Mouse (Mus musculus) gastrocnemius, postnatal 14 days (tissue): ENCODE data around the gene Rfx7. TPM values are rescaled to one million over a fixed set of nuclear protein-coding genes. Genes with fewer than 3 reads are reported as not detected.

Source experiments
- DNase-seq: peaks from one replicate; pipeline ENCODE4 v3.0.0; 2021; ENCODE audit warnings: mixed read lengths
- intact Hi-C: fragments of 180-260 bp; cut with DNase I; formaldehyde crosslinking; loops from one replicate; pipeline ENCODE4 v1.15.1; 2025; ENCODE audit warnings: low total_unique reads
- long read RNA-seq, 2 experiments: library from polyadenylated mRNA; stranded (forward); transcript quantifications; one replicate each; pipeline ENCODE4 v2.0.0; 2021
- total RNA-seq, 2 experiments: library from RNA; stranded (reverse); gene quantifications; 2 replicates each; pipeline ENCODE4 v1.2.3; 2021

The Rfx7 gene
- total RNA-seq = 10 to 100 TPM; 22.1 to 23.7 TPM
- long read RNA-seq, experiment 1, partial matches to known transcripts = 0 of 8 reads
- long read RNA-seq, experiment 1, other reads (novel, unspliced or antisense) = 3 of 8 reads
- long read RNA-seq, experiment 2, full-length matches to known transcripts = 5 of 8 reads
- long read RNA-seq, experiment 2, partial matches to known transcripts = 0 of 8 reads
- long read RNA-seq, experiment 2, other reads (novel, unspliced or antisense) = 3 of 8 reads

DNA sequence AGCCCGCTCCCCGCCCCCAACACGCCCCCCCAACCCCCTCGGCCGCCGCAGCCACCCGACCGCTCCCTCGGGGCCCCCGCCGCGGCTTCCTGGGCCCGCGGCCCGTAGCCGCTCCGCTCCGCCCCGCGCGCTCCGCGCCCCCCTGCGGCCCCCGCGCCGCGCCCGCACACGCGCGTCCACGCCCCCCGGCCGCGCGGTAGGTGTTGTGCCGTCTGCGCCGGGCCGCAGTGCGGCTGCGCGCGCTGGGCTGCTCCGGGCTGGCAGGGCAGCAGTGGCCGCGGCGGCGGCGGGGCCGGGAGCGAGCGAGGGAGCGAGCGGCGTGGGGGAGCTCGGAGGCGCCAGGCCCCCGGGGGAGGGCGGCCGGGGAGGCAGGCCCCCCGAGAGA is at the start of gene Rfx7:
TSS of gene Rfx7 (plus strand) at position 245 of the 385 bp plus-strand sequence.
- intact Hi-C loops = no loop called here
- peak; percentile 77 for DNase-seq

DNA sequence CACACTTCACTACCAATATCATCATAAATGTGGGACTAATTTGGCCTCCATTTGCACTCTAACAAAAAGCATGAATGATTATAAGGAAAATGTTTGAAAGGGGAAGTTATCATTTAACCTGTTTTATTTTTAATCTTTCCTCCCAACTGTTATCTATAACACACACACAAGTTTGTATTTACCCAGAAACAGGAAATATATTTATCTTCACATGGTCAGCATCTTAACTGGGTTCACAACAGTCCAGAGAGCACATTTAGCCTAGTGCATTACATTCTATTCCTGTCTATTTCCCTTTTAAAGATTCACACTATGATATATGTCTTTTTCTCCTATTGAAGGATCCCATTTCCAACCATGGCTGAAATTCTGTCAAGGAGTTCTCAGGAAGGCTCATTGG is 43.5 kb upstream of the Rfx7 start:
- no peak for DNase-seq
- intact Hi-C loops = no loop called here

DNA sequence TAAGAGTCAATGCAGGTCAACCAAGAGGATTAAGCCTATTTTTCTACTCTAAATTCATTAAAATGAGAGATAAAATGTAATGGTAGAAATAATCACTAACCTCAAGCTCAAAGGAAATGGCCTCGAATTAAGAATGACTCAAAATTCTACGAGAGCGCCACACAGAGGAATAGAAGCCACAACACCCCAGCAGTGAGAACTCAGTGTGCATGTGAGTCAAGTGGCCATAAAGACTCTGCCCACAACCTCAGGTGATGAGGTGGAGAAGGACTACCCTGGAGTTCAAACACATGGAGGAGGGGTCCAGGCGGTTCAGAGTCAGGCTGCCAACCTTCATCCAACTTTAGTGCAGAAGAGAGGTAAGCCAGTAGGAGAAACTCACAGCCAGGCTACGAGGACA is 42.9 kb upstream of the Rfx7 start:
- intact Hi-C loops = no loop called here
- DNase-seq = no peak

GRCm38 (mm10) chr9:72491559-72492193 is 40.4 kb upstream of the Rfx7 start:
- DNase-seq = peak; percentile 92
- intact Hi-C loops = no loop called here

GRCm38 (mm10) chr9:72492194-72492565 is 39.9 kb upstream of the Rfx7 start, which contains the start of gene Tex9:
Gene Tex9, minus strand, starts transcription at chr9:72492212.
- intact Hi-C loops = no loop called here
- no peak for DNase-seq

GRCm38 (mm10) chr9:72493465-72493864 is 38.6 kb upstream of the Rfx7 start:
- intact Hi-C loops = no loop called here
- DNase-seq = no peak

DNA sequence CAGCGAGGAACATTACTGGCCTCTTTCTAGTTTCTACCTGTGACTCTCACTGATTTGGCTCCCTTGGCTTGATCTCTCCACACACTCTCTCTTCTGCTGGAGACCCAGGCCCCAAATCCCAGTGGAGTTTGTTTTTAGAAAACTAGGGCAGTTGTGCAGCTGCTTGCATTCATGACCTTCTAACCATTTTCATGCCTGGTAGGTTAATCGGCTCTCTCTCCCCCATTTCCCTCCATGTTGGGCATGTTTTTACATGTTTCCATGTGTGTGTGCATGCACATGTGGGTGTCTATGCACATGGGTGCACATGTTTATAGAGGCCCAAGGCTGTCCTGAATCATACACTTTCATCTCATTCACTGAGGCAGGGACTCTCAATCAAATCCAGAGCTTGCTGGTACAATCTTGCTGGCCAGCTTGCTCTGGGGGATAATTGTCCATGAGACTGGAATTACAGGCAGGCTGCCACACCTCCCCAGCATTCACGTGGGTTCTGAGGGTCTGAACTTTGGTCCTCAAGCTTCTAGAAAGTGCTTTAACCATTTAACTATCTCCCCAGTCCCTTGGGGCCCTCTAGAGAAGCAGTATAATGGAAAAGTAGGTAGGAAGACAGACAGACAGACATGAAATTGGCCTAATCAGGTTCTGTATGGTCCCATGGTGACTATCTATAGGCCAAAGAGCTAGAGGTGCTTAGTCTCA is 37.9 kb upstream of the Rfx7 start:
- intact Hi-C loops = no loop called here

DNA sequence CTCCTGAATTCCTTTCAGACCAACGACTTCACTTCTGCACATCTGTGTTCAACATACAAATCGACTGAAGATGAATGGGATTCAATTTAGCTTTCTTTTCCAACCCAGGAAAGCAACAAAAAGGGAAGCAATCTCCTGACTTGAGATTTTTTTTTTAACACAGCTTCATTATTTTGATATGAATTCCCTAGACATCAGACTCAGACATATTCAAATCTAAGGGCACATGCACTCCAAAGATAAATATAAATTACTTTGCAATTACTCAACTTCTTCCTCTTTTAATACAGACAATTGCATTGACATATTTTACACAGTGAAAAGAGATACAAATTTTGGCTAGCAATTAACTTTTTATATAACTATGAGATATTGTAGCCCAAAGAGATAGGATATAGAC is 35.3 kb upstream of the Rfx7 start:
- intact Hi-C loops = no loop called here
- DNase-seq = no peak

More for the DNA sequence above, 37.9 kb upstream of the Rfx7 start:
- no peak for DNase-seq

GRCm38 (mm10) chr9:72497171-72497570 is 34.9 kb upstream of the Rfx7 start:
- intact Hi-C loops = no loop called here
- no peak for DNase-seq

DNA sequence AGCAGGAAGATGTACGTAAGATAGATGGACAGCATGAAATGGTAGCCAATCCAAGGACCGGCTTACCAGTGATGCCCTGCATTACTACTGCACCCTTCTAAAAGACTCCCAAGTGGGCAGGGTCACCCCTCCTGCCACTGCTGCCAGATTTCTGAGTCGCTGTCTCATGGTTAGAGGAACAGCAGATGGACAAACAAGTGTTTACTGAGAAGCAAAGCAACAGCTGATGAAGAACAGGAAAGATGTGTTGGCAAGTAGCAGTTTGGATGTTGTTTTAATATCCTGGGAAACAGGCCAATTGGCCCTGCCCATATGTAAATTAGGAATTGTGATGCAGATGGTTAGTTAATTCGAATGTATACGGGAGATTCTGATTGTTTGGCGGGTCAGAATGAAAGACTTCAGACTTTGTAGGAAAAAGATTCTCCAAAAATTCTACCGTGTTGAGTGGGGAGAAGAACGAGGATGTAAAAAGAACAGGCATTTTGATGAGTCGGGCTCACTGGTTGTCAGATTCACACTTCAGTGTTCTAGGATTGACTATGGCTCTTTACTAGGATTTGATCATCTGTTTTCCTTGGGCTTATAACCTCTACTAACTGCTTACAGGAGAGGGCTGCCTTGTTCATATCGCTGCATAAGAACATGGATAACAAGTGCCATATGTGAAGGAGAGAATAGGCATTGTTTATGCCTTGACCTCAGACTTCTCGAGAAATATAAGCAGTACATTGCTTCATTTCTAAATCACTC is 19.6 kb upstream of the Rfx7 start:
- no peak for DNase-seq
- intact Hi-C loops = no loop called here

DNA sequence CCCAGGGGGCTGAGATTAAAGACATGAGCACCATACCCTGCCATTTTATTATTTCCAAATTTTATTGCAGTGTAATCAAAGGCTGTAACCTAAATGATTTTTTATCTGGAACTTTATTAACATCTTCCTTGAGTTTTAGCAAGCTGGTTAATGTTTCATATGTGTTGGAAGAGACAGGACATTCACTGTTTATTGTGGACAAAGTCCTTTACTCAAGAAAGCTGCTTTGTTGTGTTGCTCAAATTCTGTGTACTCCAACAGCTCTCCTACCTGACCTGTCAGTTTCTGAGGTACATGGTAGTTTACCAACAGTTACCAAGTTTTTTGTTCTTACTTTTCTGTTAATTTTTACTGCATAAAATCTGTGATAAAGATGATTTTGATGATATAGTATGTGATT is 16.7 kb upstream of the Rfx7 start:
- intact Hi-C loops = no loop called here
- DNase-seq = no peak

GRCm38 (mm10) chr9:72519246-72519645 is 12.8 kb upstream of the Rfx7 start:
- DNase-seq = peak; percentile 30
- intact Hi-C loops = no loop called here

- DNase-seq = no peak
- intact Hi-C loops = no loop called here
Observed at GRCm38 (mm10) chr9:72520849-72521248, 11.2 kb upstream of the Rfx7 start.

DNA sequence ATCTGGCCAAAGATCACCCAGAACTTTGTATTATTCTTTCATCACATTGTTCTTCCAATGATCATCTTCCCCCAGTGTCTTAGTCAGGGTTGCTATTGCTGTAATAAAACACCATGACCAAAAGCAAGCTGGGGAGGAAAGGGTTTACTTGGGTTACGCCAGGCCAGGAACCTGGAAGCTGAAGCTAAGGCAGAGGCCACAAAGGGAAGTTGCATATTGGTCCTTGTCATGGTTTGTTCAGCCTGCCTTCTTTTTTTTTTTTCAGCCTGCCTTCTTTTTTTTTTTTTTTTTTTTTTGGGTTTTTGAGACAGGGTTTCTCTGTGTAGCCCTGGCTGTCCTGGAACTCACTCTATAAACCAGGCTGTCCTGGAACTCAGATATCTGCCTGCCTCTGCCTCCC is 5.9 kb upstream of the Rfx7 start:
- no peak for DNase-seq
- intact Hi-C loops = no loop called here

DNA sequence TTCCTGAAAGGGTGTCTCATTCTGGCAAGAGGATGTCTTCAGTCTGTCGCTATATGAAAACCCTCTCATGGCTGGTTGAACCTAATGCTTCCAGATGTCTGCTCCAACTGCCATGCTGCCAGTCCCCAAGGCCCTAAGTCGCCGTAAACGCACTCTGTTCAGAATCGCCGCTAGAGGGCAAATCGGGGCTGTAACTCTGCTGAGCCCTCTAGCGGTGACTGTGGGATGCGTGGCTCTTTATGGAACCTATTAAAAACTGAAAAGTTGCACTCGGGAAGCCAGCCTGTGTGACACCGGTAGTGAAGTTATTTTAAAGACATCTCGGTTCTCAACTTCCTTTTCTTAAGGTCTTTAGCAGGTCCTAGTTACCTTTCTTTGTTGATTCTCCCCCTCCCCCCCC is 1.8 kb upstream of the Rfx7 start:
- DNase-seq = peak; percentile 85
- intact Hi-C loops = no loop called here

GRCm38 (mm10) chr9:72530824-72531223 is 1.2 kb upstream of the Rfx7 start:
- peak; percentile 69 for DNase-seq
- intact Hi-C loops = no loop called here

GRCm38 (mm10) chr9:72531291-72531995 is 597 bp upstream of the Rfx7 start:
- peak; percentile 76 for DNase-seq
- intact Hi-C loops = no loop called here

GRCm38 (mm10) chr9:72532381-72533088 is 495 bp downstream of the Rfx7 start:
- intact Hi-C loops = no loop called here
- DNase-seq = peak; percentile 44

DNA sequence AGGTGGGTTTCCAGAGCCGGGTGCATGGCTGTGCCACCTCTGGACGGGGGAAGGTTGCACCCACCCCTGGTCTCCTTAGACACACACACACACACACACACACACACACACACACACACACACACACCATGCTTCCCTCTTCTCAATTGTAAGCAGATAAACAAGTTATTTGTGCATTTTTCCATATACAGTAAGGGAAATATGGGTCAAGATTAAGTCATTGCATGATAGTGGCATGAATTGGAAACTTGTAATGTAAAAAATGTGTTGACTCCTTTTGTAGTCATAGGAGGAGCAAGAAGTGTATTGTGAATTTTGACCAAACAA is 1.0 kb downstream of the Rfx7 start:
- DNase-seq = no peak
- intact Hi-C loops = no loop called here
